Mouse (Mus musculus) kidney, postnatal 0 days (tissue): Measurements from ENCODE around the gene Ripply1. TPM values are rescaled to one million over a fixed set of nuclear protein-coding genes. Genes with fewer than 3 reads are reported as not detected.

ENCODE experiments used
- ATAC-seq: fragments of 200-750 bp; cut with Nextera tagmentation; replicated peaks from 2 replicates; pipeline ENCODE4 v1.8.0; 2017; ENCODE audit warnings: low read depth, moderate number of reproducible peaks, moderate TSS enrichment, moderate library complexity; ENCODE audit not compliant: low FRiP score
- DNase-seq: peaks from one replicate; pipeline ENCODE4 v3.0.0-alpha.2; 2016; ENCODE audit warnings: low spot score
- H3K27ac ChIP-seq: fragments of 300-500 bp; sonication (generic); 2 replicates; pipeline ENCODE4 v1.5.1; 2014; ENCODE audit warnings: mild to moderate bottlenecking
- H3K27me3 ChIP-seq: fragments of 300-500 bp; sonication (generic); 2 replicates; pipeline ENCODE4 v1.6.1; 2014; ENCODE audit warnings: low read length, mixed read lengths; ENCODE audit not compliant: insufficient read depth
- H3K36me3 ChIP-seq: fragments of 300-500 bp; sonication (generic); 2 replicates; pipeline ENCODE4 v1.6.1; 2014; ENCODE audit warnings: low read length, mixed read lengths; ENCODE audit not compliant: insufficient read depth
- H3K4me1 ChIP-seq: fragments of 300-500 bp; sonication (generic); replicated peaks from 2 replicates; pipeline ENCODE4 v1.6.1; 2014; ENCODE audit warnings: antibody characterized with exemption, low read length, mixed read lengths; ENCODE audit not compliant: insufficient read depth
- H3K4me2 ChIP-seq: fragments of 300-500 bp; sonication (generic); 2 replicates; pipeline ENCODE4 v1.6.1; 2014; ENCODE audit warnings: mild to moderate bottlenecking, low read length, moderate library complexity, mixed read lengths
- H3K4me3 ChIP-seq: fragments of 300-500 bp; sonication (generic); replicated peaks from 2 replicates; pipeline ENCODE4 v1.5.1; 2014; ENCODE audit warnings: low read depth, low read length
- H3K9ac ChIP-seq: fragments of 300-500 bp; sonication (generic); 2 replicates; pipeline ENCODE4 v1.6.1; 2014; ENCODE audit warnings: low read depth, low read length
- H3K9me3 ChIP-seq: fragments of 300-500 bp; sonication (generic); replicated peaks from 2 replicates; pipeline ENCODE4 v1.6.1; 2016; ENCODE audit warnings: low read length, inconsistent platforms, mixed read lengths
- CTCF ChIP-seq: IDR thresholded peaks from 2 replicates; pipeline ENCODE4 v1.5.1; 2016; ENCODE audit warnings: antibody characterized with exemption, low read depth, mild to moderate bottlenecking, moderate library complexity
- WGBS: fragments of 180-500 bp; shearing (Covaris S2); extraction: QIAGEN DNeasy Blood & Tissue Kit; methylation state at CpG from one replicate; pipeline ENCODE4 v1.1.7; 2014; 5-methylcytosine and 5-hydroxymethylcytosine counted together
- polyA plus RNA-seq: library from polyadenylated mRNA; unstranded; fragments of >200 nt; fragmentation: Nextera tagmentation; extraction: Ambion mirVana; gene quantifications from 2 replicates; pipeline ENCODE4 v1.2.1, GENCODE M21; 2015

Ripply1 gene
- polyA plus RNA-seq, 1 experiment from 2014 or later: not detected

- ATAC-seq: no peak
- TF ChIP-seq CTCF: no peak
Measured at GRCm38 (mm10) chrX:139785764-139786163, 3.6 kb upstream of the Ripply1 start.

DNA sequence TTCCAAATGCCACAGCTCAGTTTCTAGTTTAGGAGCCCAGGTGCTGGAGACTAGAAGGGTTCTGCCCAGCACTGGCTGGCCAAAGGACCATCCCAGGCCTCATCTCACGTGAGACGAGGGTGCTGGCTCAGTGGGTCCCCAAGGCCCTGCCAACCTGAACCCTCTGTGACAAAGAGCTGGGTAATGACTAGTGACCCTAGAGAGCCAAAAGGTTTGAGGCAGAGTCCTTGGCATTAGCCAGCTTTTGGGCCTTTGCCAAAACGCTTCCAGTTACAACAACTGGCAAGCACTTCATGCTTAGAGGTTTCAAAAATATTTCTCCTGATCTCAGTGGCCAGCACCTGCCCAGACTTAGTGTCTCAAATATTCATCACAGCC is 881 bp upstream of the Ripply1 start:
- DNase-seq (no peak), ATAC-seq (no peak)
- no peaks in the 10 kb centered on the region for H3K4me1 ChIP-seq
- H3K4me2 ChIP-seq: no peak overlapping the region
- H3K36me3 ChIP-seq: no peaks in the 10 kb centered on the region
- no peaks in the 10 kb centered on the region for H3K9me3 ChIP-seq
- H3K9ac ChIP-seq: no peak overlapping the region
- H3K27me3 ChIP-seq: no peaks in the 10 kb centered on the region
- no peak overlapping the region for H3K4me3 ChIP-seq
- H3K27ac ChIP-seq: no peak overlapping the region
- no peak for TF ChIP-seq CTCF
- WGBS: 72% methylated on average over 3 of the region's 3 CpGs

More at GRCm38 (mm10) chrX:139785764-139786163, 3.6 kb upstream of the Ripply1 start:
- no peaks in the 10 kb centered on the region for H3K4me1 ChIP-seq
- H3K27ac ChIP-seq: no peak overlapping the region
- H3K9ac ChIP-seq: no peak overlapping the region
- no peak overlapping the region for H3K4me2 ChIP-seq
- no peak for DNase-seq
- H3K4me3 ChIP-seq: no peak overlapping the region
- WGBS: 65% methylated on average over 1 of the region's 1 CpGs
- H3K36me3 ChIP-seq: no peaks in the 10 kb centered on the region
- no peaks in the 10 kb centered on the region for H3K9me3 ChIP-seq
- H3K27me3 ChIP-seq: no peaks in the 10 kb centered on the region

DNA sequence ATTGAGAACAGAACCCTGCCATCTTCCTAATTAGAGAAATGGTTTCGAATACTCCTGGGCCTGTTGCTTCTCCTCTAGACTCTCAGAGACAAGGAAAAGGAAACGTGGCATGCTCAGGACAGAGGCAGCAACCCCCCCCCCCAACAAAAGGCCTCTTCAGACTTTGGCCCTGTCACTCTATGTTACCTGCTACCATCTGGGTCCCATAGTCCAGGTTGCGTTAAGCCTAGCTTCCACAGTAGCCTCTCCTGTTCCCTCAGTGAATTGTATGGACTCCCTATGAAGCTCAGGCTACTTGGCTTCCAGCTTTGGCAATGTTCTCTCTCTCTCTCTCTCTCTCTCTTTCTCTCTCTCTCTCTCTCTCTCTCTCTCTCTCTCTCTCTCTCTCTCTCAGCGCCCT is 590 bp downstream of the Ripply1 start:
- DNase-seq (no peak), ATAC-seq (0 out of 2 replicates have a peak, but pooled peaks have one; percentile 49)
- TF ChIP-seq CTCF: no peak
- no peak overlapping the region for H3K9ac ChIP-seq
- WGBS: 79% methylated on average over 4 of the region's 4 CpGs
- H3K4me3 ChIP-seq: no peak overlapping the region
- no peaks in the 10 kb centered on the region for H3K27me3 ChIP-seq
- no peaks in the 10 kb centered on the region for H3K36me3 ChIP-seq
- H3K4me1 ChIP-seq: no peaks in the 10 kb centered on the region
- no peak overlapping the region for H3K4me2 ChIP-seq
- no peaks in the 10 kb centered on the region for H3K9me3 ChIP-seq
- H3K27ac ChIP-seq: no peak overlapping the region

GRCm38 (mm10) chrX:139780988-139781387 is 1.2 kb downstream of the Ripply1 start:
- TF ChIP-seq CTCF: no peak
- Histone ChIP-seq H3K27ac (no peak overlapping the region), H3K9me3 (no peaks in the 10 kb centered on the region), H3K4me3 (no peak overlapping the region), H3K27me3 (no peaks in the 10 kb centered on the region), H3K9ac (no peak overlapping the region), H3K4me2 (no peak overlapping the region), H3K4me1 (no peaks in the 10 kb centered on the region), H3K36me3 (no peaks in the 10 kb centered on the region)
- ATAC-seq (no peak), DNase-seq (no peak)
- WGBS: 51% methylated on average over 3 of the region's 3 CpGs

DNA sequence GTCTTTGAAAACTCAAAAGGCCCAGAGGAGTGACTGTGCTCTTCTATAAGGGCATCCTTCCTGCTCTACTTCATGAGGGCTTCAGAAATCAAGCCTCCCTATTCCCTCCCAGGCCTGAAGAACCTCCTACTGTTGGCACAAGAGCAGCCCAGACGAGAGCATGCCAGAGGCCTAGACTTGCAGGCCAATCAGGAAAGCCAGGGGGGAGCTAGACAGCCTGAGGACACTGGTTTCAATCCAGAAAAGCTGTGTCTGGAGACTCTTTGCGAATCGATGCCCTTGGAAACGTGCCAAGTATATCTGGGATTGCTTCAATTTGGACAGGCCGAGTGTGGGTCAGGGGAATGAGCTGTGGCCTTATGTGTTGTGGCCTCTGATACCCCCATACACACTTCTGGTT is 2.8 kb downstream of the Ripply1 start:
- no peak for ATAC-seq
- no peaks in the 10 kb centered on the region for H3K36me3 ChIP-seq
- no peak overlapping the region for H3K27ac ChIP-seq
- H3K4me1 ChIP-seq: no peaks in the 10 kb centered on the region
- H3K4me2 ChIP-seq: no peak overlapping the region
- H3K9me3 ChIP-seq: no peaks in the 10 kb centered on the region
- H3K4me3 ChIP-seq: no peak overlapping the region
- no peak for TF ChIP-seq CTCF
- DNase-seq: no peak
- 70% methylated on average over 5 of the region's 5 CpGs for WGBS
- no peak overlapping the region for H3K9ac ChIP-seq
- H3K27me3 ChIP-seq: no peaks in the 10 kb centered on the region

GRCm38 (mm10) chrX:139778886-139779285 is 3.3 kb downstream of the Ripply1 start:
- no peak overlapping the region for H3K27ac ChIP-seq
- H3K27me3 ChIP-seq: no peaks in the 10 kb centered on the region
- no peak for TF ChIP-seq CTCF
- H3K4me2 ChIP-seq: no peak overlapping the region
- H3K4me1 ChIP-seq: no peaks in the 10 kb centered on the region
- H3K9ac ChIP-seq: no peak overlapping the region
- ATAC-seq: no peak
- 83% methylated on average over 1 of the region's 1 CpGs for WGBS
- no peak overlapping the region for H3K4me3 ChIP-seq
- H3K9me3 ChIP-seq: no peaks in the 10 kb centered on the region
- DNase-seq: no peak
- no peaks in the 10 kb centered on the region for H3K36me3 ChIP-seq

DNA sequence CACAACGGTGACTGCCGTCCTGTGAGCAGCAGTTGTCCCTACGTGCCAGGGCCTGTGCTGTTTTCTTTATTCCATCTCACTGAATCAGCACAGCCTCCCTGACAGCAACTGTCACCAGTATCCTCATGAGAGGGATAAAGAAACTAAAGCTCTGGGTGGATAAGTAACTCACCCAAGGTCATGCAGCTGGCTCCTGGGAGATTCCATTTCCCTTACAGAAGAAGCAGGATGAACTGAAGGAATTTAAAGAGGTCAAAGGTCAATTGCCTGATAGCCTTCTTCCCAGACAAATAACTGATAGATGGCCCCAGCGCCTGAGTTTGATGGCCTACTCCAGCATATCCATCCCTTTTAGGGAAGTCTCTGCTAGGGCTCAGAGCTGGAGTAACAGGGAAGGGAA is 4.8 kb downstream of the Ripply1 start:
- 53% methylated on average over 4 of the region's 4 CpGs for WGBS
- no peaks in the 10 kb centered on the region for H3K36me3 ChIP-seq
- no peak overlapping the region for H3K4me2 ChIP-seq
- no peaks in the 10 kb centered on the region for H3K4me1 ChIP-seq
- H3K27me3 ChIP-seq: no peaks in the 10 kb centered on the region
- H3K9me3 ChIP-seq: no peaks in the 10 kb centered on the region
- H3K9ac ChIP-seq: no peak overlapping the region
- no peak overlapping the region for H3K27ac ChIP-seq
- ATAC-seq (0 out of 2 replicates have a peak, but pooled peaks have one; percentile 52), DNase-seq (no peak)
- no peak overlapping the region for H3K4me3 ChIP-seq
- TF ChIP-seq CTCF: no peak
